In the genomic region with DNA sequence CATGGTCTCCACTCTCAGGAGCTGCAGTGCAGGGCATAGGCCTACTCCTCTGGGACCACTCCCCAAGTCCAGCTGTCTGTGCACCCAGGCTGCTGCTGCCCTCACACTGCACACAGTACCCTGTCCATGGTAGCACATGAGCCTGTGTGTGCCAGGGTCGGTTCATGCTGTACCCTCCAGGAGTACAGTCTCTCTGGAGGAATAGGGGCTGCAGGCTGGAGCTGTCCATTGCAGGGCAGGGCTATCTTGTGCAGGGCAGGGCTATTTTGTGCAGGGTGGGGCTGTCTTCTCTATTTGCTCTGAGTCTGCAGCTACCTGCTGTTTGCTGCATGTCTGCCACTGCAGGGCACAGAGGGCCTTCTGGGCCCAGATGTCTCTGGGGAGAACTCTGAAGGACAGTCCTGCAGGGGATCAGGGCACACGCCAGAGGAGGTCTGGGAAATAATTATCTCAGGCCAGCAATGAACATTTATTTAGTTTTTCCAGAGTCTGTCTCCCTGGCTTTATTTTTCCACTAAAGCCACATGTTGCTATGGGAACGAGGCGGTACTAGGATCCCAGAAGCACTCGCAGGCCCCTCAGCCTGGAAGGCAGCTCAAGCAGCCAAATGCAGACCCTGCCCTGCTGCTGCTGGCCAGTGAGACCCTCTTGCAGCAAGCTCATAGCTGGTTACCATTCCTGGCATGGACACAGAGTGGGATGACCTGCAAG, we compare ENCODE assay signal across 12 mouse cellular contexts.
DNase-seq lines count a peak whose midpoint lies in the region; ATAC-seq and TF ChIP-seq lines count a peak whose summit lies in the region.
"Had no signal": no experiment of that assay in that cellular context is flagged by ENCODE, and none has a peak within 500 bp of the region (broad histone marks: within the 10 kb centered on the region; RNA-seq: fewer than 3 reads in every experiment).

No protein-coding gene starts in this region.

- ATAC-seq in stomach, embryonic 14.5 days (ENCODE audit: insufficient number of reproducible peaks, insufficient read depth, low FRiP score, low read depth) = peak; percentile 44; the same call in 1 of the 2 replicates
- no peak for ATAC-seq in stomach, postnatal 0 days (ENCODE audit: low FRiP score, low TSS enrichment)
- ATAC-seq in limb, embryonic 13.5 days (ENCODE audit: low FRiP score, low read depth) = peak; percentile 46; the same call in 1 of the 2 replicates
- no peak for ATAC-seq in CD4-positive, CD25-positive, alpha-beta regulatory T cell, adult 4 months

- no peak overlapping the region for H3K4me2 ChIP-seq in stomach, embryonic 14.5 days (replicated peaks; ENCODE audit: low read depth, low read length)
- H3K4me2 ChIP-seq in stomach, postnatal 0 days (replicated peaks; ENCODE audit: low read depth) = no peak overlapping the region
- no peak overlapping the region for H3K4me2 ChIP-seq in limb, embryonic 13.5 days (replicated peaks)
- H3K4me2 ChIP-seq: heart, embryonic 15.5 days; neural tube, embryonic 12.5 days had no signal

- no peak for TF ChIP-seq CTCF in stomach, postnatal 0 days (IDR thresholded peaks at IDR 0.05; ENCODE audit: low read depth)

- no peaks in the 10 kb centered on the region for H3K27me3 ChIP-seq in stomach, embryonic 14.5 days (ENCODE audit: control insufficient read depth, insufficient read depth, low read length)
- no peaks in the 10 kb centered on the region for H3K27me3 ChIP-seq in stomach, postnatal 0 days (ENCODE audit: control insufficient read depth, insufficient read depth, low read length)
- no peaks in the 10 kb centered on the region for H3K27me3 ChIP-seq in limb, embryonic 13.5 days
- H3K27me3 ChIP-seq: heart, embryonic 15.5 days; neural tube, embryonic 12.5 days had no signal

- no peaks in the 10 kb centered on the region for H3K36me3 ChIP-seq in stomach, embryonic 14.5 days (ENCODE audit: control insufficient read depth, insufficient read depth, low read length)
- H3K36me3 ChIP-seq in stomach, postnatal 0 days (ENCODE audit: control insufficient read depth, insufficient read depth, low read length) = no peaks in the 10 kb centered on the region
- H3K36me3 ChIP-seq in limb, embryonic 13.5 days = 0 out of 2 replicates have a peak, but pooled peaks cover 4% of the 10 kb centered on the region
- H3K36me3 ChIP-seq: heart, embryonic 15.5 days had no signal

- no peaks in the 10 kb centered on the region for H3K9me3 ChIP-seq in stomach, embryonic 14.5 days (ENCODE audit: control insufficient read depth, low read depth, low read length)
- H3K9me3 ChIP-seq in stomach, postnatal 0 days (ENCODE audit: control insufficient read depth, low read length) = no peaks in the 10 kb centered on the region
- no peaks in the 10 kb centered on the region for H3K9me3 ChIP-seq in limb, embryonic 13.5 days
- H3K9me3 ChIP-seq: heart, embryonic 15.5 days; neural tube, embryonic 12.5 days had no signal

- DNase-seq in embryo, embryonic 10 days (ENCODE audit: low spot score) = peak; percentile 62
- DNase-seq in embryo, embryonic 9.5 days (ENCODE audit: extremely low spot score) = no peak
- no peak for DNase-seq in stomach, postnatal 0 days (ENCODE audit: low spot score)
- no peak for DNase-seq in cerebellum, adult 9-10 months
- no peak for DNase-seq in urinary bladder, postnatal 25 days (ENCODE audit: low spot score)
- DNase-seq: kidney, postnatal 14 days; right cerebral cortex, postnatal 25 days had no signal

- H3K4me3 ChIP-seq in stomach, embryonic 14.5 days (ENCODE audit: low read depth, low read length) = no peak overlapping the region
- no peak overlapping the region for H3K4me3 ChIP-seq in stomach, postnatal 0 days (ENCODE audit: low read depth, low read length)
- no peak overlapping the region for H3K4me3 ChIP-seq in limb, embryonic 13.5 days
- H3K4me3 ChIP-seq: heart, embryonic 15.5 days; neural tube, embryonic 12.5 days had no signal

- peaks cover 14% of the 10 kb centered on the region for H3K4me1 ChIP-seq in stomach, embryonic 14.5 days (ENCODE audit: control insufficient read depth, insufficient read depth, low read length)
- peaks cover 6% of the 10 kb centered on the region; the same call in 1 of the 2 replicates for H3K4me1 ChIP-seq in stomach, postnatal 0 days (replicated peaks; ENCODE audit: control insufficient read depth, insufficient read depth)
- peaks cover 51% of the 10 kb centered on the region for H3K4me1 ChIP-seq in limb, embryonic 13.5 days

- no peak overlapping the region for H3K9ac ChIP-seq in stomach, embryonic 14.5 days (replicated peaks; ENCODE audit: low read depth, low read length)
- H3K9ac ChIP-seq in stomach, postnatal 0 days (ENCODE audit: low read length) = no peak overlapping the region
- H3K9ac ChIP-seq in limb, embryonic 13.5 days = no peak overlapping the region
- H3K9ac ChIP-seq: heart, embryonic 15.5 days; neural tube, embryonic 12.5 days had no signal

- TF ChIP-seq EP300 in stomach, postnatal 0 days (optimal IDR thresholded peaks at IDR 0.05) = no peak

- WGBS in stomach, embryonic 14.5 days = 33% methylated on average over 5 of the region's 5 CpGs
- WGBS in stomach, postnatal 0 days = 32% methylated on average over 5 of the region's 5 CpGs
- 36% methylated on average over 5 of the region's 5 CpGs for WGBS in limb, embryonic 13.5 days

- H3K27ac ChIP-seq in stomach, embryonic 14.5 days (ENCODE audit: low read length) = peak overlapping the region; percentile 21; the same call in 1 of the 2 replicates
- no peak overlapping the region for H3K27ac ChIP-seq in stomach, postnatal 0 days (replicated peaks)
- peak overlapping the region; percentile 49; the same call in 1 of the 2 replicates for H3K27ac ChIP-seq in limb, embryonic 13.5 days
- H3K27ac ChIP-seq: heart, embryonic 15.5 days; neural tube, embryonic 12.5 days had no signal

Comparison
In these comparisons a context has a peak if more than half of its experiments do, and no peak if none do; other contexts are left out.
1. ATAC-seq: peak in stomach, embryonic 14.5 days (single experiment) and limb, embryonic 13.5 days (single experiment); none in stomach, postnatal 0 days (single experiment) and CD4-positive, CD25-positive, alpha-beta regulatory T cell, adult 4 months (single experiment).